In genomic region chr1:171118269-171118684, GRCm38 (mm10) we compare ENCODE assay signal across 10 mouse cellular contexts. TPM values are rescaled to one million over a fixed set of nuclear protein-coding genes. Genes with fewer than 3 reads are reported as not detected.
DNase-seq lines count a peak whose midpoint lies in the region; ATAC-seq and TF ChIP-seq lines count a peak whose summit lies in the region.
"Had no signal": no experiment of that assay in that cellular context is flagged by ENCODE, and none has a peak within 500 bp of the region (broad histone marks: within the 10 kb centered on the region; RNA-seq: fewer than 3 reads in every experiment).

No protein-coding gene starts in this region.

- CTCF ChIA-PET in Patski (lab: Charles Lee), result interaction anchor here (0.6 to 2.0 kb wide), 13 partner anchors 13 to 142 kb away, joined by 3 to 17 read pairs (median 4); partner anchors contain the start of gene Adamts4

- POLR2A ChIA-PET in Patski (lab: Charles Lee), result interaction anchor here (0.7 to 0.8 kb wide), 4 partner anchors 16 to 215 kb away, joined by 3 read pairs; no protein-coding TSS in a partner anchor

- intact Hi-C loops in heart, postnatal 10 days (cut with DNase I), result loop anchor here (2.0 to 10.0 kb wide), 4 partner anchors 119 to 357 kb away; partner anchors contain the start of genes Ppox and Usp21

- H3K27me3 ChIP-seq in Patski, result no peaks in the 10 kb centered on the region
- H3K27me3 ChIP-seq: heart, embryonic 15.5 days had no signal

- in situ Hi-C loops in Patski (cut with MboI; ENCODE audit: low pct_unique_long_range_greater_than_20kb), result loop anchor here (10.0 kb wide), 2 partner anchors 237 to 357 kb away; no protein-coding TSS in a partner anchor

- TF ChIP-seq CTCF in Patski (IDR thresholded peaks at IDR 0.05), result peak; percentile 66

- peak; percentile 50 to 91 for DNase-seq in adrenal gland, adult (ENCODE audit: inconsistent age in 2 of 2, low spot score in 1 of 2)
- no peak for DNase-seq in adrenal gland, adult 8-10 months
- DNase-seq in Patski (ENCODE audit: low read depth, low spot score), result peak; percentile 44
- DNase-seq in embryo, embryonic 10 days (ENCODE audit: low spot score), result peak; percentile 49
- DNase-seq in heart, postnatal 10 days, result peak; percentile 82 to 88
- peak; percentile 62 to 63 for DNase-seq in layer of hippocampus, postnatal 10 days (ENCODE audit: low spot score in 2 of 2)
- peak; percentile 62 for DNase-seq in lung, postnatal 14 days
- DNase-seq in right cerebral cortex, postnatal 10 days (ENCODE audit: low spot score in 2 of 2), result peak; percentile 61

- ATAC-seq in Patski, result peak; percentile 52

RNA-seq across cellular contexts. Expression of gene Cfap126, which starts 4.6 kb away (rescaled TPM):
- total RNA-seq in adrenal gland, adult 8-10 months (2022), result 1 to 10 TPM; 1.3 to 4.1 (median 3.1) TPM
- polyA plus RNA-seq in Patski (2021), result 1.6 TPM
- 1 to 10 TPM in 1 of 2 experiments, under 1 TPM in 1; 0.67 to 1.6 TPM for total RNA-seq in heart, postnatal 10 days (2021)
- total RNA-seq in layer of hippocampus, postnatal 10 days (2021), result 1 to 10 TPM; 3.1 to 3.3 TPM

RNA-seq across cellular contexts. Expression of gene Sdhc, which starts 32.1 kb away (rescaled TPM):
- total RNA-seq in adrenal gland, adult 8-10 months (2022), result 100 to 1,000 TPM; 324 to 440 (median 382) TPM
- polyA plus RNA-seq in Patski (2021), result 445 TPM
- 1,000 to 10,000 TPM in 1 of 2 experiments, 100 to 1,000 TPM in 1; 973 to 1,003 TPM for total RNA-seq in heart, postnatal 10 days (2021)
- total RNA-seq in layer of hippocampus, postnatal 10 days (2021), result 100 to 1,000 TPM; 223 to 233 TPM

RNA-seq across cellular contexts. Expression of gene Mpz, which starts 32.2 kb away (rescaled TPM):
- 1 to 10 TPM in 2 of 4 experiments, under 1 TPM in 2; 0.43 to 1.4 (median 1.2) TPM for total RNA-seq in adrenal gland, adult 8-10 months (2022)
- polyA plus RNA-seq in Patski (2021), result 0.06 TPM
- total RNA-seq in heart, postnatal 10 days (2021), result 10 to 100 TPM; 11.0 to 18.1 TPM
- not detected for total RNA-seq in layer of hippocampus, postnatal 10 days (2021)

RNA-seq across cellular contexts. Expression of gene Fcgr3, which starts 53.5 kb away (rescaled TPM):
- 10 to 100 TPM; 11.4 to 29.7 (median 23.1) TPM for total RNA-seq in adrenal gland, adult 8-10 months (2022)
- 0.05 TPM for polyA plus RNA-seq in Patski (2021)
- 1 to 10 TPM; 7.4 to 8.9 TPM for total RNA-seq in heart, postnatal 10 days (2021)
- total RNA-seq in layer of hippocampus, postnatal 10 days (2021), result 10 to 100 TPM; 10.5 to 12.7 TPM
- polyA plus RNA-seq: C2C12 had no signal

Comparison
In these comparisons a context has a peak if more than half of its experiments do, and no peak if none do; other contexts are left out.
1. RNA of gene Mpz, which starts 32.2 kb away (total RNA-seq): 11.0 to 18.1 TPM in heart, postnatal 10 days; 0.43 to 1.4 TPM in adrenal gland, adult 8-10 months and not detected in layer of hippocampus, postnatal 10 days; every median in the first group is over 4 times any median in the second.